Mouse (Mus musculus) cerebellum, postnatal 14 days (tissue): ENCODE data around the gene B3gntl1.

Experiments
- DNase-seq, 2 experiments: peaks; one replicate each; pipeline ENCODE4 v3.0.0; 2021; ENCODE audit warnings: mixed read lengths in 2 of 2

Gene B3gntl1

DNA sequence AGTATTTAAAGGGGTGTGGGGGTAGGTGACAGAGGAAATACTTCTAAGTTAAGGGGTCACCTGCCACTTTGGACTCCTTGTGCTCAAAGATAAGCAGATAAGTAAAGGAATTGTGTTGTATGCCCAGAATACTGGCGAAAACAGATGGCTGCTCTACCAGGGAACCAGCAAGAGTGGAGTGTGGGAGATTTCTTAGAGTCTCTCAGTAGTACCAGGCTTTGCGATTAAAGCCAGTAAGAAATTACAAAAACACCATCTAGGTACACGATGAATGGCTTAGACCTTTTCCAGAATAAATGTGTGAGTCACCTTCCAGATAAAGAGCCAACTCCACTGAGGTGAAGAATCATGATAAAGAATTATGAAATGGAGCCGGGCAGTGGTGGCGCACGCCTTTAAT is 27.6 kb downstream of the B3gntl1 start:
- no peak for DNase-seq

DNA sequence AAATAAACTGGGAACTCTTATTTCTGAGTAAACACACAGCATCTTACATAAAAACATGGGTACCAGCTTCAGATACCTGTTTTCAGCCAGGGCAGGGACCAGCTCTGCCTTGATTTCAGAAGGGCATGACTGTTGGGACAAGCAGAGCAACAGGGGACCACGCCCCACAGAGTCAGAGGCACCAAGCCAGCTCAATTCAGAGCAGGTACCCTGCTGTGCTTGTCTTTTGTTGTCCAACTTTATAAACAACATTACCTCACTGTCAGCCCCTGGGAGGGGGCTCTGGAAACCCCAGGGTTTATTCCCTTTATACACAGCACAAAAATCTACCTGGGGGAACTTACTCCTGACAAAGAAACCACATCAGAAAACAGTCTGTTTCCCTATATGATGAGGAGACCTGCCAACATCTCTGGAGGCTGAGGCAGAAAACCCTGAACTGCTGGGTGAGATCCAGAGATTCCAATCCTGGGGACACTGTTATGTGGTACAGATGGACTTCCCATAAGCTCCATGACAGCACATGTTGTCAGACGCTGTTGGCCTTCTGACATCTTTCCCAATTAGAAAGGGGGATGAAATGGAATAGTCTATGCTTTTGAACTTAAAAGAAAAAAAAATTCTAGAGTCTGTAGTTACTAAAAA is 31.3 kb downstream of the B3gntl1 start:
- DNase-seq: peak; percentile 49 to 66

DNA sequence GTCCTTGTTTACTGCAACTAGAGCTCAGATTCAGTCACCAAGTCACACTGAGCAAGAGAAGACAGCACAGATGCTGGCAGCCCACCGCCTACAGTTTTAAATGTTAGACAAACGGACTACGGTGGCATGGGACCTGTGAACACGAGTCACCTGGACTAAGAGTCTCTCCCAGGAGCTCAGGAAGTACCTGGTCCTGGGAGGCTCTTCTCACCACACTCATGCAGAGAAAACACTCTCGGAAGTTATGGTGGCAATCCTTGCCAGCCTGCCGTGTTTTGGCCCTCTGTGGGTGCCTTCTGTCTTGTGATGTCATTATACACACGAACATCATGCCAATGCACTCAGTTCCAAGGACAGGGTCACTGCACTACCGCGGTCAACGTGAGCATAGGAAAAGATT is 36.3 kb downstream of the B3gntl1 start:
- DNase-seq: no peak

DNA sequence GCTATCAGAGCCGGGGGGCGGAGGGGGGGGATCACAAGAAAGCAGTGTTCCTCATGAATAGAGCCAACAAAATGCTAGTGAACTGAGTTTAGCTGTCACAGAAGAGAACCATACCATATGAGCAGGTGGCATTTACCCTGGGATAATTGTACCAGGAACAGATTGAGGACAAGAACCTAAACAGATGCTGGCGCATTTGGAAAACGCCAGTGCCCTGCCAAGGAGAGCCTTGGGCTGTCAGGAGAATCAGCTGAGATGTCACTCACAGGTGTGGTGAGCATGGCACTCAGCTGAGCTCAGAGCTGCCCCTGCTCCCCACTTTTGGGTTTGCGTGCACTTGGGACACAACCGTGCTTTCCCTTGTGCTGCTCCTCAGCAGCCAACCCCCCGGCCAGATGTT is 41.5 kb downstream of the B3gntl1 start:
- DNase-seq: peak; percentile 36 to 42

DNA sequence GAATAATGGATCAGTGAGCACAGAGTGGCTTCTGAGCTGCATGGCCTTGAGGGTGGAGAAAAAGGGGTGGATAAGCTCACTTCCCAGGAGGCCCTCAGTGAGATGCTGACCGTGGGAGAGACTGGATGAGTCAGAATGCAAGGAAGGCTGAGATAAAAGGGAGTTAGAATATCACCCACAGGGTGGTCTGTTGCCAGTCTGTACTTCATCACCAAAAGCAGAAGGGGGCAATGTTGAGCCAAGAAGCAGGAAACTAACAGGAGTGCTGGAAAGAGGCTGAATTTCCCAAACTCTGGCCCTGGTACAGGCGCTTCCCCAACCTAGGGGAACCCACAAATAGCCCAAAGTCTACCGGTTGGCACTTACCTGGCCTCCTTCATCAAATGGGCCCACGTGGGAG is 42.5 kb downstream of the B3gntl1 start:
- peak; percentile 37 to 51 for DNase-seq

DNA sequence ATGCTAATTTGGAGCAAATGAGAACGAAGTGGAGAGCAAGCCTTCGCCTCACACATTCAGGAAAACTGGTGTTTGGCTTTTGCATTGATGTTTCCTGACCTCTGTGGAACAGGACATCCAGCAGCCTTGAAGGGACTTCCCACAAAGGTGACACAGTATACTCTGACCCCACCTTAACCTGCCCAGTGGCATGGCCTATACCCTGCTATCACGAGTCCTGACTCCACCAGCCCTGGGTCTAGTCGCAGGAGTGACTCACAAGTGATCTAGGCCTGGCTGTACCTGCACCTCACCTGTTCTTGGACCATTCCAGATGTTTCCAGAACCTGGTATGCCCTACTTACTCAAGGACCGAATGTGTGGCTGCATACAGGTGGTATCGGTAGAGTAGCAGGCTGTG is 43.4 kb downstream of the B3gntl1 start:
- DNase-seq: no peak

DNA sequence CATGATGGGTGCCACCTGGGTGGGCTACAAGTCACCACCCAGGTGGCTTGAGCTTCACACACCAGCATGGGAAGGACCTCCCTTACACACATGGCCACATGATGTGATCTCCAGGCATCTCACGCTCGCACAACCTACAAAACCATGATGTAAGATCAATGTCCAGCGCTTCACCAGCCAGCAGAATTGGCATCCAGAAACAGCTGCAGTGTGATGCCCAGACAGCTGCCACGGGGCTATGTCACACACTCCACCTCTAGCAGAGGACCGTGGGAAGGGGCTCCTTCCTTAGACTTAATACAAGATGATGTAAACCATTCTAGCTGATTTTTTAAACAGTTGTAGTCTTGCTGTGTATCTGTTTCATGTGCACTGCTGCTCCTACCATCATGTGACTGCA is 45.4 kb downstream of the B3gntl1 start:
- no peak for DNase-seq

DNA sequence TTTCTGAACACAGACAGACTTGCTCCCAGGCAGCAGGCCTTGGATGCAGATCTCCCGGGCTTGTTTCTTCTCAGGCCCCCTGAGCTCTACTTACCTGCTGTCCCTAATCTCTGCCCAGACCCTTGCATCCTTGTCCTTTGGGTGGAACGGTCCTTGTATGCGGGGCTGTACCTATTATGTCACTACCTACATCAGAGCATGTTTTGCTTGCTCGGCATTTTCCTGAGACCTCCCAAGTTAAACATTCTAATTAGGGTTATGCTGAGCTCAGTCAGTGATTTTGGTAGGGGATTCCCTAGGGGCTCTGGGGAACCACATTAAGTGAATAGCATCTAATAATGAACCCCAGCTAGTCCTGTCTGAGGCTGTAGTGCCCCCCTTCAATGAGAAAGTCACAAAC is 47.9 kb downstream of the B3gntl1 start:
- DNase-seq: no peak

DNA sequence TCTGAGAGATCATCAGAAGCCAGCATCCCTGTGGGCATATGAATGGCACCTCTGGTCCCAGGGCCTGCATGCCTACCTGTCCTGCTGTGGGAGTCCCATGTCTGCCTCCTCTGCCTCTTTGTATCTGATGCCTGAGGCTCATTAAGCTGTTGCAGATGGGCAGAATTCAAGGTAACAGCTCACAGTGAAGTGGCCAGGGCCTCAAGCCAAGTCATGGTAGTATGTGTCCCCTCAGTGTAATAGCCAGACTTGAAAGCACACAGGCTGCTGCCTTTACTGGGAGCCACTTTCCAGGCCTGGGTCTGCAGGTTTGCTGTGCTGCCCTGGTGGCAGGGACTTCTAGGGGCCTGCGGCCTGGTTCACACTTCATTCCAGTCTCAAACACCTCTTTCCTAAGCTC is 55.6 kb downstream of the B3gntl1 start:
- peak; percentile 50 to 51 for DNase-seq

DNA sequence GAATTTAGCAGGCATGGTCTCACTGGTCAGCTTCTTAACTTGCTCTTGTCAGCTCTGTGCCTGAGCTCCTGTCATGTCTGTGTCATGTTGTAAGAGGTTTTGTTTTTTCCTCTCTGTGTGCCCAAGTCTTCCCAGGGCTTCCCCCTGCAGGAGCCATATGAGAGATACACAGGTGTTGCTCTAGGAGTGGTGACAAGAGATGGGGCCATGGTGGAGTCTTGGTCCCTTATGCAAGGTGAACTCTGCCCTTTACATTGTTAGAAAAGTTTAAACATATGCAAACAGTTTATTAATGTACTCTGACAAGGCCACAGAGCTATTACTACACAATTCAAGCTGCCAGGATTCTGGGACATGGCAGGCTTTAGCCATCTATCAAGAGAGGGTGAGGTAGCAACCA is 56.5 kb downstream of the B3gntl1 start:
- no peak for DNase-seq

DNA sequence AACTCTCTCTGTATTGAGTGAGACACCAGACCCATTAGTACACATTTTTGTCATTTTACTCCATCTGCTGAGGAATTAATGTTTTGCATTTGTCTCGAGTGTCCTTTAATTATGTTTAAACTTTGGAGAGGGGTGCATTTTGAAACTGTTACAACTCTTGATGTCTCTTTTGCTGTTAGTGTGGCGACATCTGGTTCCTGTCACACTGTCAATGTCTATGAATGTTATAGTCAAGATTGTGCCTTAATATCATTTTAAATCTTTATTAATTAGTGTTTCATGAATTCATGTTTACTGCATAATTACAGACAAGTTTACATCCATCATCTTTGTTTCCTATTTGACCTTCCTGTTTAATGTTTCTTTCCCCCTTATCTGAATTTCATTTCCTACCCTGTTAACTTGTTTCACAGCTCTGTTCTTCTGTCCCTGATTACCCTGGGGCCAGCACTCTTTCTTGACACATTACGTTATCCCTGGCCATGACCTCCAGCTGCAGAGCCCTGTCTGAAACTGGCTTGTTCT is 56.9 kb downstream of the B3gntl1 start:
- DNase-seq: no peak

DNA sequence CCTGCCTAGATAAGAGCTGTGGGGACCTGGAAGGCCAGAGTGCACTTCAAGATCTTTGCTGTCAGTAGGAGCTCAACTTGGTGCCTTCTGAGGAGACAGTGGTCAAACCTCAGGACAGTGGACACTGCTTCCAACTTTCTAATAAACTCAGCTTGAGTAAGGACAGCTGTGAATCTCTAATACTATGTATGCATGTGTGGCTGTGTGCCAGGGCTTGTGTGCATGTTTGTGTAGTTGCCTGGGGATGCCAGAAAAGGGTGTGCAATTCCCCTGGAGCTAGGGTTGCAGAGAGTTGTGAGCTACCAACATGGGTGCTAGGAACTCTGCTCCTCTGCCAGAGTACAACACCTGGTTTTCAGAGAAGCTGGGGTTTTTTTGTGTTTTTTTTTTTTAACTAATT is 62.0 kb downstream of the B3gntl1 start:
- DNase-seq: no peak

DNA sequence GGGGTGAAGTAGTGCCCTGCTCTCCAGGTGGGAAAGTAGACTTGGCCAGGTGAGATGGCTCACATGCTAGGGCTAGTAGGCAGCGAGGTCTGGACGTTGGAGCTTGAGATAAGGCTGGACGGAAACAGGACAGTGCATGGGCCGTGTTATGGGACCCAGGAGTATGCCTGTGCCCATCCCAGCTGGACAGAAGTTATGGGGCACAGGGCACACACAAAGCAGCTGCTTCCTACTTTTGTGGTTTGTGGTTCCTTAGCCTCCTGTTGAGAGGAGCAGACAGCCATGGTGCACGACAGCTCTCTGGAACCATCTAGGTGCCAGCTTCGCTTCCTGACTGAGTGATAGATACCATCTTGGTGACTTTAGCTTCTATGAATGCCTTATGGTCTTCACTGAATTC is 67.3 kb downstream of the B3gntl1 start:
- DNase-seq: no peak

DNA sequence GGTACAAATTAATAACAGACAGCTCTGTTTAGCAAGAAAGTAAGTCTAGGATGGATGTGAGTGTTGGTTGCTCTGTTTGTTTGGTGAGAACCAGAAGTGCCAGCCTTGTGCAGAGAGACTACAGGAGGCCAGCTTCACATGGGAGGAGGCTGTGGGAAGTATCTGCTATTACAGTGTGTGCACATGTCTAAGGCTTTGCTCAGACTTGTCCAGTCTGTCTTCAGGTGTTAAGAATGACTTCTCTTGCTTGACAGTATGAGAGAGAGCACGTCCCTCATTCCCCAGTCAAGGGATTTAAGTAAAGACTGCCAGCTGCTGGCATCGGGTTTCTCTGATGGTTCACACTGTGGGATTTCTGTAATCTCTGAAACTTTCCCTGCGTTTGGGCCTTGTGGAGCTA is 71.5 kb downstream of the B3gntl1 start:
- no peak for DNase-seq

DNA sequence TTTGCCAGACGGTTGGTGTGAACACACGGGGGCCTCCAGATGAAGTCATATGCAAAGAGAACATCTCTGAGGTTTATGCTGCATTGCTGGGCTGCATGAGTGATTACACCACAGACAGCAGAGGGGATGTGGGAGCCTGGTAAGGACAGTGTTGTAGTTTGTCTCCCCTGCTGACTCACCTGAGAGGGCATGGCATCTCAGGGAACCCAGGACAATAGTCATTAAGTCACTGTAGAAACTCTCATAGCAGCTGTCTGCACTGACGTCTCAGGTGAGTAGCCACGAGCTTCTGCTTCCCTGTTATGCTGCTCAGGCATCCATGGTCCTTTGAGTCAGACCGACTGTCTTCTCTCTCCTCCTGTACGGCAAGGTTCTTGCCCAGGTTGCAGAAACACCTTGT is 75.7 kb downstream of the B3gntl1 start:
- DNase-seq: no peak

DNA sequence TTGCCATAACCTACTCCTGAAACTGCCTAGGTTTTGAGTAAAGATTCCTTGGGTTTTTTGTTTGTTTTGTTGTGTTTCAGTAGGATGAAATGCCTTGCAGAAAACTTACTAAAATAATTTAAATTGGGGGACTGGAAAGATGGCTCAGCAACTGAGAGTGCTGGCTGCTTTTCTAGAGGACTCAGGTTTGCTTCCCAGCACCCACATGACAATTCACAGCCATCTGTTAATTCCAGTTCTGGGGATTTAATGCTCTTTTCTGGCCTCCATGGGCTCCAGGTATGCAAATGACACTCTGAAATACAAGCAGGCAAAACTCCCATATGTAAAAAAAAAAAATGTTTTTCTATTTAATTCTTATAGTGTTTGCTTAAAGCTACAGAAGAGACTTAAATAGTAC is 91.1 kb downstream of the B3gntl1 start:
- no peak for DNase-seq
